Mouse (Mus musculus): ENCODE measurements around the gene Rhobtb1.

Gene Rhobtb1

GRCm38 (mm10) chr10:69151045-69151444 lies at the start of gene Rhobtb1:
Gene Rhobtb1, plus strand, starts transcription at chr10:69151434.
- DNase-seq: no peak

DNA sequence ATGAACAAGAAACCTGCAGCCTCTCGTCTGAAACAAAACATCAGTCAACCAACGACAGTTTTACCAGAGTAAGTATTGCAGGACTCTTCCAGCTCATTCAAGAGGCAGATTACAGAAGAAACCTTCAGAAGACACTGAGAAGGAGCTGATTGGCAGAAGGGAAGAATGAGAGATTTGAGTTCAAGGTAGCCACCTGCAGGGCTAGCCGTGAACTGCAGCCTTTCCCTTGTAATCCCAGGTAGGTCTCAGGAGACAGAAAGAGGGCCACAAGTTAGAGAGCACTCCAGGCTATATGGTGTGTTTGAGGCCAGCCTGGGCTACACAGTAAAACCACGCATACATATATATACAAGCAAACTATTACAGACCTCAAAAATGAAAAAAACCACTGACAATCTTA lies 49.2 kb upstream of the Rhobtb1 start:
- DNase-seq: peak; percentile 45

DNA sequence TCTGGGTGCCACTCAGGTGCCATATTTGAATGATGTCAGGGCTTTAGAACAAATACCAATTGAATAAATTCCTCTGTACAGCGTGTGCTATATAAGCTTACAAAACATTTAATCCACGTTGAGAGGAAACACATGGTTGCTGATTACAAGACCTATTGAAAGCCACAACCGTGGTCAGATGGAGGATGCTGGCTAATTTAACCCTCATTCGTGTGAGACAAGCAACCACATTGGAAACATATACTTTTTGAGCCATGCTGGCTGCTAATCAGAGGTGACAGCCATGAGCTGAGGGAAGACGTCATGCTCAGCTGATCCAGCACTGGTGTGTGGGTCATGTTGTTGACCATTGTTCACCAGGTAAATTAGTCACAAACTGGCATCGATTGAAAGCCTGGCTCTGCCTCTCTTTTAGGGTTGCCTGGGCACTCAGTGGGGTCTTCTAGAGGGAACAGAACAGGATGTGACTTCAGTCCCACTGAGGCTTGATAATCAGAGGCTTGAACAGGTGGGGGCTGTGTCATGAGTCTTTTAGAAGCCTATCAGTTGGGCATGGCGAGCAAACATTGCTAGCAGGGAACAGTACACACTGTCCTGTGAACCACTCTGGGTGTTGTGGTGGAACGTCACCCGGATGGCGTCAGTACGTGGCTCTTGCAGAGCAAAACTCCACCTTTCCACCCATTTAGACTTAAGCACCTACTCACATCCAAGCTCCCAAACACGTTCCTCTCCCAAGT lies 46.9 kb upstream of the Rhobtb1 start:
- DNase-seq: no peak

DNA sequence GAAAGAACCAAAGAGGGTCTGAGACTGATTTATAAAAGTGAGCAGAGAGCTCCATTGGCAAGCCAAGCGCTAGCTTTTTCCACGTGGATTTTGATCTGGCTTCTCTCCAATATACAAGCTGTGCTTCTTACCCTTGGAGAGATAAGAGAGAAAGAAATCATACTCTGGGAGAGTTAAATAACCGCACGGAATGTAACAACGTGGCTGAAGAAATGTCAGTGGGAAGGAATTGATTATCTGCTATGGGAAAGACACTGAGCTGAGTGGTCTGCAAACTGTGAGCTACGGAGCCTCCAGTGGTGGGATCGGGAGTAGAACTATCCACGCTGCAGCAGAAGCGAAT lies 46.4 kb upstream of the Rhobtb1 start:
- no peak for DNase-seq

GRCm38 (mm10) chr10:69106796-69107195 lies 44.4 kb upstream of the Rhobtb1 start:
- DNase-seq: no peak

DNA sequence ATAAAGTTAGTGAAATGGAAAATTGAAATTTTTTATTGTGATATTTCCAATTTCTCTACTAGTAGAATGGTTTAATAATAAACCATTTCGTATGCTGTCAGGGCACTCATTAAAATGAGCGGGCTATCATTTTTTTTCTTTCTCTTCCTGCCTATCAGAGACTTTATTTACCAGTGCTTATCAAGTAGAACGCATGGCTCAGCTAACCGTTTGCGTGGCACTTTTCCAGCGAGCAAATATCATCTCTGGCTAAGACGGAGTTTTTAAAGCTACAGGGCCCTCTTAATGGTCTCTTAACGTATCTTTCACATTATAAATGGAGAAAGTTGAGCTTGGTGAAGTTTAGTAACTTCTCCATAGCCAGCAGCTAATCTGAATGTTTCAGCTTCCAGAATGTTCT lies 44.0 kb upstream of the Rhobtb1 start:
- DNase-seq: no peak

DNA sequence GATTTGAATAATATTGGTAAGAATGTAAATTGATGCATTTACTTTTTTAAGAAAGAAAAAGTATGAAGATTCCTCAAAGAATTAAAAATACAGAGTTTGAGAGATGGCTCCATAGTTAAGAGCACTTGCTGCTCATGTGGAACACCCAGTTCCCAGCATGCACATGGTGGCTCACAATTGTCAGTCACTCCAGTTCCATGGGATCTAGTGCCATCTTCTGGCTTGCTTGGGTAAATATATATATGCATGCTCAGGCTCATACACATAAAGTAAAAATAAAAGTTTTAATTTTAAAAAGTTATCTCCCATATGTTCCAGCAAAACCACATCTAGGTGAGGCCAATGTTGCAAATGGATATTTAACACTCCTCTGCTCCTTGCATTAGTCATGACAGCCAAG lies 36.9 kb upstream of the Rhobtb1 start:
- no peak for DNase-seq

GRCm38 (mm10) chr10:69117996-69118395 lies 33.2 kb upstream of the Rhobtb1 start:
- no peak for DNase-seq

GRCm38 (mm10) chr10:69118893-69119292 lies 32.3 kb upstream of the Rhobtb1 start:
- DNase-seq: no peak

- no peak for DNase-seq
These were observed 31.8 kb upstream of the Rhobtb1 start for GRCm38 (mm10) chr10:69119456-69119855.

GRCm38 (mm10) chr10:69126546-69126945 lies 24.7 kb upstream of the Rhobtb1 start:
- DNase-seq: no peak

GRCm38 (mm10) chr10:69128531-69128930 lies 22.7 kb upstream of the Rhobtb1 start:
- no peak for DNase-seq

- DNase-seq: no peak
These were observed 20.6 kb upstream of the Rhobtb1 start for GRCm38 (mm10) chr10:69130613-69131012.

- DNase-seq: no peak
These were observed 16.9 kb upstream of the Rhobtb1 start for GRCm38 (mm10) chr10:69134356-69134755.

- no peak for DNase-seq
These were observed 14.9 kb upstream of the Rhobtb1 start for GRCm38 (mm10) chr10:69136241-69136828.

- DNase-seq: no peak
These were observed 2.0 kb upstream of the Rhobtb1 start for GRCm38 (mm10) chr10:69149252-69149651.

- no peak for DNase-seq
These were observed 1.7 kb downstream of the Rhobtb1 start for GRCm38 (mm10) chr10:69152971-69153370.

DNA sequence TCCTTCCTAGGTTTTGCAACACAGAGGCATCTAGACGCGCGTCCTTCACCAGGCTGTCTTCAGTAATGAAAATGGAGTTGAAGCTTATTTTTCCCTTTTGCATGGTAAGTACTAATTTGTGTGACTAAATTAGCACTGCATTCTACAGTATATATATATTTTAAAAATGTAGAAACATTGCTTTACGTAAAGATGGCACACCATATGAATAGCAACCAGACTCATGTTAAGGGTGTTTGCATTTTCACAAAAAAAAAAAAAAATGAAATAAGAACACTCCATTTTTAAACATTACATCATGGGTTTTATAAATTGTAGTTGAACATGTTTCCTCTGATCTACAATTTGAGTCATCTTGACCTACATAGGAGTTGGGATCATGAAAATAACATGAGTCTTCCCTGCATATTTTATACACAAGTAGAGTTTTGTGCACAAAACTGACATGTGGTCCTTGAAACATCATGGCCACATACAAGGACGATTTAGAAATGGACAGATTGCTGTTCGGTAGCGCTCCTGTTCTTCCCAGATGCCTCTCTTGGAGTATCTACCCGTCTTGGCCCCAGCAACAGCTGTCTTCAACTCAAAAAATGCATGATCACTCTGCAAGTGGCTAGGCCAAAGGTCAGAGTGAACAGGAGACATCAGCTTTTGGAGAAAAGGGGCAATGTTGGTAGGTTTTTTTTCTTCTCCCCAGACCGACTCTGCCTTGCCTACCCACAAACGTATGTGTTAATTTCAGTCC lies 4.4 kb downstream of the Rhobtb1 start:
- DNase-seq: no peak

- no peak for DNase-seq
These were observed 5.2 kb downstream of the Rhobtb1 start for GRCm38 (mm10) chr10:69156462-69156861.

- no peak for DNase-seq
These were observed 6.2 kb downstream of the Rhobtb1 start for GRCm38 (mm10) chr10:69157471-69157870.

DNA sequence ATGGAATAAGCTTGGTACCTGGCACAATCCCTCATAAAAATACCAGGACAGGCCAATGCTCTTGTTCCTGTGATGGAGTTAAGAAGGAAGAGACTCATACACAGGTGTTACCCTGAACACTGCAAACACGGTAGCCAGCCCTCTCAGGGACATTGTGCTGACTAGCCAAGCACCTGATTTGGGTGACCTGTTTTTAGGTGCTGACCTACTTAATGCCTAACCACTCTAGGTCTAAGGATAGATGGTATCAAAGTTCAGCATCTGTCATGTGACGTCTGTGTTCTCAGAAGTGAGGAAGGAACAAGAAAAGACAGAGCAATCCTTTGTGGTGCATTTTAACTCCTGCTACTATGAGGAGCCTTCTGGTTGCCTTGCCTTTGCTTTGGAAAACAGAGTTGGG lies 9.6 kb downstream of the Rhobtb1 start:
- DNase-seq: no peak

GRCm38 (mm10) chr10:69161503-69161902 lies 10.3 kb downstream of the Rhobtb1 start:
- no peak for DNase-seq

DNA sequence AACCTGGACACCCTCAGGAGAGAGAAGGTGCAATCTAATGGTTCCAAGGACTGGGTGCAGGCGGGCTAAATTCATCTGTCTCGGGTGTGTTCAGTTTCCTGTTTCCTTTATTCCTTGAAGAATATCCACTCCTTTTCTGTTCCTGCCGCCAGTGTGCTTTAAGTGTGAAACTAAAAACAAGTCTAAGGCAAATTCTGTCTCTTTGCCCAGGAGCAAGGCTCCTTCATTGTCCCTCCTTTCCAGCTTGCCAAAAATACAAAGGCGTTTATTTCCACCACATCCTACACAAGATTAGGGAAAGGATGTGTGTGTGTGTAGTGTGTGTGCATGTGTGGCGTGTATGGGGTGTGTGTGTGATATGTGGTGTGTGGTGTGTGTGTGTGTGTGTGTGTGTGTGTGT lies 11.3 kb downstream of the Rhobtb1 start:
- DNase-seq: no peak

GRCm38 (mm10) chr10:69163216-69163615 lies 12.0 kb downstream of the Rhobtb1 start:
- DNase-seq: no peak
